Mouse (Mus musculus) gastrocnemius, adult 18-20 months (tissue): ENCODE measurements around the gene Chgb. TPM values are rescaled to one million over a fixed set of nuclear protein-coding genes. Genes with fewer than 3 reads are reported as not detected.
A peak's percentile ranks its signal among the peaks of the same experiment; 100 is the strongest.

ENCODE experiments used
- DNase-seq: peaks from one replicate; pipeline ENCODE4 v3.0.0; 2021; ENCODE audit warnings: low spot score
- long read RNA-seq, 2 experiments: library from polyadenylated mRNA; stranded (forward); transcript quantifications; one replicate each; pipeline ENCODE4 v2.0.0; 2021
- total RNA-seq, 2 experiments: library from RNA; stranded (reverse); gene quantifications; 2 replicates each; pipeline ENCODE4 v1.2.3; 2021

Gene Chgb
- total RNA-seq = under 1 TPM; 0.09 to 0.14 TPM
- long read RNA-seq, experiment 1 = 0 reads
- long read RNA-seq, experiment 2 = 0 reads

- DNase-seq = no peak
These were observed at the start of gene Chgb for GRCm38 (mm10) chr2:132780978-132781377. Gene Chgb (plus strand): TSS chr2:132781278.

- DNase-seq = no peak
These were observed 48.1 kb upstream of the Chgb start for GRCm38 (mm10) chr2:132732940-132733339.

- no peak for DNase-seq
These were observed 47.2 kb upstream of the Chgb start for GRCm38 (mm10) chr2:132733603-132734573.

GRCm38 (mm10) chr2:132738816-132739432 is 42.2 kb upstream of the Chgb start:
- DNase-seq = no peak

- DNase-seq = no peak
These were observed 39.2 kb upstream of the Chgb start for GRCm38 (mm10) chr2:132741862-132742347.

GRCm38 (mm10) chr2:132744866-132745265 is 36.2 kb upstream of the Chgb start:
- DNase-seq = peak; percentile 73

- no peak for DNase-seq
These were observed 35.0 kb upstream of the Chgb start for GRCm38 (mm10) chr2:132746108-132746507.

GRCm38 (mm10) chr2:132750726-132751125 is 30.4 kb upstream of the Chgb start:
- no peak for DNase-seq

GRCm38 (mm10) chr2:132751141-132752066 is 29.7 kb upstream of the Chgb start:
- DNase-seq = peak; percentile 13

GRCm38 (mm10) chr2:132752398-132752797 is 28.7 kb upstream of the Chgb start:
- no peak for DNase-seq

- no peak for DNase-seq
These were observed 27.9 kb upstream of the Chgb start for GRCm38 (mm10) chr2:132753137-132753536.

- no peak for DNase-seq
These were observed 23.2 kb upstream of the Chgb start for GRCm38 (mm10) chr2:132757911-132758310.

GRCm38 (mm10) chr2:132770822-132771221 is 10.3 kb upstream of the Chgb start:
- DNase-seq = no peak

GRCm38 (mm10) chr2:132781439-132782068 is 476 bp downstream of the Chgb start:
- DNase-seq = peak; percentile 72

- DNase-seq = no peak
These were observed 3.0 kb downstream of the Chgb start for GRCm38 (mm10) chr2:132784039-132784438.

GRCm38 (mm10) chr2:132793441-132794203 is 12.5 kb downstream of the Chgb start:
- DNase-seq = no peak

- no peak for DNase-seq
These were observed 13.1 kb downstream of the Chgb start for GRCm38 (mm10) chr2:132794204-132794586.

GRCm38 (mm10) chr2:132802976-132803375 is 21.9 kb downstream of the Chgb start:
- DNase-seq = no peak

GRCm38 (mm10) chr2:132815608-132816314 is 34.7 kb downstream of the Chgb start, which contains the start of the genes Trmt6 and Mcm8:
Gene Trmt6 (minus strand): TSS chr2:132816055.
Gene Mcm8 (plus strand): TSS chr2:132816141.
- DNase-seq = peak; percentile 92
